Mouse (Mus musculus) G1E (cell line): ENCODE data around the gene Olfr1126.

Experiments
- CTCF ChIP-seq: IDR thresholded peaks from 2 replicates; pipeline ENCODE4 v1.5.1; 2012; ENCODE audit warnings: low read depth, low read length, inconsistent platforms, mixed read lengths
- GATA1 ChIP-seq: IDR thresholded peaks from 2 replicates; pipeline ENCODE4 v1.6.1; 2012; ENCODE audit warnings: borderline replicate concordance, low read length, inconsistent platforms, mixed read lengths
- POLR2AphosphoS5 ChIP-seq: IDR thresholded peaks from 2 replicates; pipeline ENCODE4 v1.6.1; 2012; ENCODE audit warnings: low read depth, low read length, inconsistent platforms; ENCODE audit not compliant: insufficient replicate concordance

GRCm38 (mm10) chr2:87480207-87480606 is 26.4 kb downstream of the Olfr1126 start:
- TF ChIP-seq CTCF = no peak
- no peak for TF ChIP-seq GATA1
- no peak for TF ChIP-seq POLR2AphosphoS5
